Mouse (Mus musculus): ENCODE data around the gene Higd1a.
A peak's percentile ranks its signal among the peaks of the same experiment; 100 is the strongest.

Higd1a gene

GRCm38 (mm10) chr9:121881301-121881700, 23.1 kb upstream of the Higd1a start:
- DNase-seq (ENCODE audit: low spot score in 2 of 2) = peak in 1 of 2 experiments; percentile 56

GRCm38 (mm10) chr9:121880840-121881239, 22.7 kb upstream of the Higd1a start:
- DNase-seq (ENCODE audit: low spot score in 2 of 2) = peak; percentile 63 to 87

GRCm38 (mm10) chr9:121877052-121877740, 19.0 kb upstream of the Higd1a start:
- peak in 1 of 2 experiments; percentile 61 for DNase-seq (ENCODE audit: low spot score in 2 of 2)

GRCm38 (mm10) chr9:121873578-121873977, 15.4 kb upstream of the Higd1a start:
- peak in 1 of 2 experiments; percentile 47 for DNase-seq (ENCODE audit: low spot score in 2 of 2)

GRCm38 (mm10) chr9:121872062-121872683, 14.0 kb upstream of the Higd1a start:
- peak in 1 of 2 experiments; percentile 41 for DNase-seq (ENCODE audit: low spot score in 2 of 2)

- DNase-seq (ENCODE audit: low spot score in 2 of 2) = peak in 1 of 2 experiments; percentile 25
These were observed 11.9 kb upstream of the Higd1a start for GRCm38 (mm10) chr9:121869973-121870515.

GRCm38 (mm10) chr9:121869432-121869831, 11.3 kb upstream of the Higd1a start:
- DNase-seq (ENCODE audit: low spot score in 2 of 2) = no peak

GRCm38 (mm10) chr9:121868236-121868635, 10.1 kb upstream of the Higd1a start:
- peak in 1 of 2 experiments; percentile 20 for DNase-seq (ENCODE audit: low spot score in 2 of 2)

- DNase-seq (ENCODE audit: low spot score in 2 of 2) = peak in 1 of 2 experiments; percentile 41
These were observed 9.5 kb upstream of the Higd1a start for GRCm38 (mm10) chr9:121867632-121868031.

GRCm38 (mm10) chr9:121865425-121866008, 7.4 kb upstream of the Higd1a start:
- DNase-seq (ENCODE audit: low spot score in 2 of 2) = no peak

GRCm38 (mm10) chr9:121864837-121865236, 6.7 kb upstream of the Higd1a start:
- no peak for DNase-seq (ENCODE audit: low spot score in 2 of 2)

GRCm38 (mm10) chr9:121860921-121861320, 2.8 kb upstream of the Higd1a start:
- no peak for DNase-seq (ENCODE audit: low spot score in 2 of 2)

GRCm38 (mm10) chr9:121859345-121859744, 1.2 kb upstream of the Higd1a start:
- no peak for DNase-seq (ENCODE audit: low spot score in 2 of 2)

- peak; percentile 98 to 99 for DNase-seq (ENCODE audit: low spot score in 2 of 2)
These were observed 549 bp downstream of the Higd1a start for GRCm38 (mm10) chr9:121857474-121858152.

- peak in 1 of 2 experiments; percentile 83 for DNase-seq (ENCODE audit: low spot score in 2 of 2)
These were observed 1.3 kb downstream of the Higd1a start for GRCm38 (mm10) chr9:121856649-121857416.

GRCm38 (mm10) chr9:121854246-121854645, 3.9 kb downstream of the Higd1a start:
- no peak for DNase-seq (ENCODE audit: low spot score in 2 of 2)

GRCm38 (mm10) chr9:121847842-121848241, 10.3 kb downstream of the Higd1a start:
- DNase-seq (ENCODE audit: low spot score in 2 of 2) = no peak

- no peak for DNase-seq (ENCODE audit: low spot score in 2 of 2)
These were observed 11.0 kb downstream of the Higd1a start for GRCm38 (mm10) chr9:121847138-121847537.

- peak in 1 of 2 experiments; percentile 19 for DNase-seq (ENCODE audit: low spot score in 2 of 2)
These were observed 11.5 kb downstream of the Higd1a start for GRCm38 (mm10) chr9:121846526-121847118.

- no peak for DNase-seq (ENCODE audit: low spot score in 2 of 2)
These were observed 15.2 kb downstream of the Higd1a start for GRCm38 (mm10) chr9:121842914-121843313.

GRCm38 (mm10) chr9:121839622-121839965, 18.6 kb downstream of the Higd1a start:
- DNase-seq (ENCODE audit: low spot score in 2 of 2) = no peak

Data from spleen, postnatal 4 days (tissue).